Mouse (Mus musculus): ENCODE data around the gene Mettl2.
"Not testable (repeated sequence)": the region's sequence is repeated elsewhere in the genome, so short reads cannot be mapped to it uniquely, and the experiment has no call there.

The Mettl2 gene

GRCm38 (mm10) chr11:105125735-105126519 is at the start of gene Mettl2:
Gene Mettl2, plus strand, starts transcription at chr11:105126425.
- peak; percentile 92 for DNase-seq (ENCODE audit: low read depth, low spot score)

- not testable (repeated sequence) for DNase-seq (ENCODE audit: low read depth, low spot score)
Measured at GRCm38 (mm10) chr11:105112448-105112847, 13.8 kb upstream of the Mettl2 start.

- DNase-seq (ENCODE audit: low read depth, low spot score), result no peak
Measured at GRCm38 (mm10) chr11:105117814-105118213, 8.4 kb upstream of the Mettl2 start.

GRCm38 (mm10) chr11:105120551-105121061 is 5.6 kb upstream of the Mettl2 start:
- DNase-seq (ENCODE audit: low read depth, low spot score), result no peak

GRCm38 (mm10) chr11:105121792-105122191 is 4.4 kb upstream of the Mettl2 start:
- not testable (repeated sequence) for DNase-seq (ENCODE audit: low read depth, low spot score)

GRCm38 (mm10) chr11:105123986-105124385 is 2.2 kb upstream of the Mettl2 start:
- peak; percentile 73 for DNase-seq (ENCODE audit: low read depth, low spot score)

- no peak for DNase-seq (ENCODE audit: low read depth, low spot score)
Measured at GRCm38 (mm10) chr11:105126520-105127029, 350 bp downstream of the Mettl2 start.

- no peak for DNase-seq (ENCODE audit: low read depth, low spot score)
Measured at GRCm38 (mm10) chr11:105135692-105136091, 9.5 kb downstream of the Mettl2 start.

- not testable (repeated sequence) for DNase-seq (ENCODE audit: low read depth, low spot score)
Measured at GRCm38 (mm10) chr11:105137255-105137654, 11.0 kb downstream of the Mettl2 start.

GRCm38 (mm10) chr11:105140512-105140911 is 14.3 kb downstream of the Mettl2 start:
- DNase-seq (ENCODE audit: low read depth, low spot score), result not testable (repeated sequence)

- no peak for DNase-seq (ENCODE audit: low read depth, low spot score)
Measured at GRCm38 (mm10) chr11:105141115-105141514, 14.9 kb downstream of the Mettl2 start.

- no peak for DNase-seq (ENCODE audit: low read depth, low spot score)
Measured at GRCm38 (mm10) chr11:105143564-105143963, 17.3 kb downstream of the Mettl2 start.

GRCm38 (mm10) chr11:105144084-105144483 is 17.9 kb downstream of the Mettl2 start:
- no peak for DNase-seq (ENCODE audit: low read depth, low spot score)

GRCm38 (mm10) chr11:105144508-105145210 is 18.4 kb downstream of the Mettl2 start:
- DNase-seq (ENCODE audit: low read depth, low spot score), result no peak

- no peak for DNase-seq (ENCODE audit: low read depth, low spot score)
Measured at GRCm38 (mm10) chr11:105145211-105145610, 19.0 kb downstream of the Mettl2 start.

- DNase-seq (ENCODE audit: low read depth, low spot score), result no peak
Measured at GRCm38 (mm10) chr11:105146593-105146992, 20.4 kb downstream of the Mettl2 start, which contains the start of gene Gm10842. Gene Gm10842, plus strand, starts transcription at chr11:105146893.

GRCm38 (mm10) chr11:105149353-105149752 is 23.1 kb downstream of the Mettl2 start:
- no peak for DNase-seq (ENCODE audit: low read depth, low spot score)

- DNase-seq (ENCODE audit: low read depth, low spot score), result peak; percentile 51
Measured at GRCm38 (mm10) chr11:105149766-105150165, 23.5 kb downstream of the Mettl2 start.

GRCm38 (mm10) chr11:105150691-105151090 is 24.5 kb downstream of the Mettl2 start:
- DNase-seq (ENCODE audit: low read depth, low spot score), result peak; percentile 25

GRCm38 (mm10) chr11:105151226-105152016 is 25.2 kb downstream of the Mettl2 start:
- DNase-seq (ENCODE audit: low read depth, low spot score), result peak; percentile 51

GRCm38 (mm10) chr11:105152017-105152300 is 25.7 kb downstream of the Mettl2 start:
- no peak for DNase-seq (ENCODE audit: low read depth, low spot score)
